Mouse (Mus musculus) embryo, embryonic 11.5 days (tissue): ENCODE measurements around the gene Tlcd2.

Experiments
- DNase-seq: peaks from one replicate; pipeline ENCODE4 v3.0.0-alpha.2; 2012; ENCODE audit warnings: low read depth, low spot score

The Tlcd2 gene

DNA sequence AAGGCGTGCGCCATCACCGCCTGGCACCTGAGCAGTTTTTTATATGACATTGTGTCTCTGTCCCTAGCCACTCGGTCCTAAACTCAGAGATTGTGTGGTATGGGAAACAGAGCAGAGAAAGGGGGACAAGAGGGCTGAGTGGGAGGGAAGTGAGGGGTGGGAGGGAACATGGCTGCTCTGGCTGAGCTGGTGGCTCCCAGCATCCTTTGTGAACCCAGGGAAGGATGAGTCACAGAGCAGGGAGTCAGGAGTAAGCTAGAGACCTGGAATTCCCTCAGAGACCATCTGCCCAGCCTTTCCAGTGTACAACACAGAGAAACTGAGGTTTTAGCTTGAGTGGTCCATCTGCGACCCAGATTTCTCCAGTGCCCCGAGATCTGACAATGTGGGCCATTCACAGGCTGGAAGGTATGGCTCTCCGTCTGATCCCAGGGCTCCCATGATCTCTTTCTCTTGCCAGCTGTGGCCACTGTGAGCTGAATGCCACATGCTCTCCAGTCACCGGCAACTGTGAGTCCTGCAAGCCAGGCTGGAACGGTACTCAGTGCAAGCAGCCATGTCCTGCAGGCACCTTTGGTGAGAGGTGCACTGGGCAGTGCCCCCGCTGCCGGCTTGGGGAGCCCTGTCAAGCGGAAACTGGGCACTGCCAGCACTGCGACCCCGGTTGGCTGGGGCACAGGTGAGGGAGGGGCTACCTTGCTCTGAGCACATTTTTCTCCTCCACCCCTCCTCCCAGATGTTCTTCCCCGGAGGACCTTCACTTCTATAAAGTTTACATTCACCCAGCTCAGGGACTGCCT lies 58.5 kb downstream of the Tlcd2 start:
- no peak for DNase-seq
